Mouse (Mus musculus) liver (tissue): Measurements from ENCODE around the gene Map7.

Experiments
- DNase-seq: peaks from one replicate; pipeline ENCODE4 v3.0.0-alpha.2; 2020; ENCODE audit warnings: mixed read lengths

Gene Map7

GRCm38 (mm10) chr10:20298152-20298920 lies 150.1 kb downstream of the Map7 start:
- no peak for DNase-seq

GRCm38 (mm10) chr10:20299114-20299513 lies 150.8 kb downstream of the Map7 start:
- DNase-seq: no peak

GRCm38 (mm10) chr10:20310969-20311769 lies 162.9 kb downstream of the Map7 start:
- peak; percentile 6 for DNase-seq

GRCm38 (mm10) chr10:20311918-20312735 lies 163.9 kb downstream of the Map7 start, which contains the start of gene Bclaf1:
Gene Bclaf1, plus strand, starts transcription at chr10:20312469.
- DNase-seq: peak; percentile 100

GRCm38 (mm10) chr10:20312736-20313301 lies 164.5 kb downstream of the Map7 start:
- peak; percentile 86 for DNase-seq

- DNase-seq: no peak
Measured at GRCm38 (mm10) chr10:20313447-20313846, 165.2 kb downstream of the Map7 start.

GRCm38 (mm10) chr10:20313941-20314340 lies 165.7 kb downstream of the Map7 start:
- no peak for DNase-seq

- DNase-seq: peak; percentile 24
Measured at GRCm38 (mm10) chr10:20314797-20315196, 166.5 kb downstream of the Map7 start.

- DNase-seq: peak; percentile 41
Measured at GRCm38 (mm10) chr10:20317466-20317865, 169.2 kb downstream of the Map7 start.

GRCm38 (mm10) chr10:20326226-20326625 lies 178.0 kb downstream of the Map7 start:
- no peak for DNase-seq
